Mouse (Mus musculus) heart, embryonic 13.5 days (tissue): ENCODE measurements around the gene Krtap19-3. TPM values are rescaled to one million over a fixed set of nuclear protein-coding genes. Genes with fewer than 3 reads are reported as not detected.

Source experiments
- polyA plus RNA-seq: library from polyadenylated mRNA; unstranded; fragments of >200 nt; fragmentation: Nextera tagmentation; extraction: Ambion mirVana; gene quantifications from 2 replicates; pipeline ENCODE4 v1.2.1, GENCODE M21; 2015

Krtap19-3 gene
- polyA plus RNA-seq, 1 experiment from 2014 or later: not detected

Other genes with a start within 250 kb of the Krtap19-3 start
- not detected in 2 replicates for gene Krtap26-1, start 230.2 kb downstream of the Krtap19-3 start, polyA plus RNA-seq
- not detected in 2 replicates for gene Krtap27-1, start 206.4 kb downstream of the Krtap19-3 start, polyA plus RNA-seq
- not detected in 2 replicates for gene 2310061N02Rik, start 170.1 kb downstream of the Krtap19-3 start, polyA plus RNA-seq
- not detected in 2 replicates for gene Krtap13-1, start 149.2 kb downstream of the Krtap19-3 start, polyA plus RNA-seq
- gene Krtap13, start 126.4 kb downstream of the Krtap19-3 start, polyA plus RNA-seq: not detected in 2 replicates
- gene 2310034C09Rik, start 119.2 kb downstream of the Krtap19-3 start, polyA plus RNA-seq: not detected in 2 replicates
- not detected in 2 replicates for gene 2310057N15Rik, start 103.8 kb downstream of the Krtap19-3 start, polyA plus RNA-seq
- gene Gm5965, start 100.1 kb downstream of the Krtap19-3 start, polyA plus RNA-seq: not detected in 2 replicates
- not detected in 2 replicates for gene Gm20741, start 65.8 kb downstream of the Krtap19-3 start, polyA plus RNA-seq
- not detected in 2 replicates for gene Krtap15, start 57.8 kb downstream of the Krtap19-3 start, polyA plus RNA-seq
- not detected in 2 replicates for gene Krtap14, start 51.9 kb downstream of the Krtap19-3 start, polyA plus RNA-seq
- not detected in 2 replicates for gene Krtap19-1, start 8.6 kb downstream of the Krtap19-3 start, polyA plus RNA-seq
- gene Krtap19-2, start 3.8 kb downstream of the Krtap19-3 start, polyA plus RNA-seq: not detected in 2 replicates
- gene Krtap19-4, start 7.1 kb upstream of the Krtap19-3 start, polyA plus RNA-seq: not detected in 2 replicates
- gene Krtap19-5, start 18.4 kb upstream of the Krtap19-3 start, polyA plus RNA-seq: not detected in 2 replicates
- gene Krtap19-9b, start 54.2 kb upstream of the Krtap19-3 start, polyA plus RNA-seq: not detected in 2 replicates
- gene Krtap16-3, start 84.8 kb upstream of the Krtap19-3 start, polyA plus RNA-seq: not detected in 2 replicates
- gene Krtap22-2, start 132.7 kb upstream of the Krtap19-3 start, polyA plus RNA-seq: not detected in 2 replicates
- not detected in 2 replicates for gene Gm10229, start 137.2 kb upstream of the Krtap19-3 start, polyA plus RNA-seq
- not detected in 2 replicates for gene Krtap6-1, start 153.7 kb upstream of the Krtap19-3 start, polyA plus RNA-seq
- not detected in 2 replicates for gene Gm10228, start 163.4 kb upstream of the Krtap19-3 start, polyA plus RNA-seq
- not detected in 2 replicates for gene Krtap6-5, start 169.8 kb upstream of the Krtap19-3 start, polyA plus RNA-seq
- gene 1110025L11Rik, start 186.0 kb upstream of the Krtap19-3 start, polyA plus RNA-seq: not detected in 2 replicates
- not detected in 2 replicates for gene Krtap6-3, start 206.0 kb upstream of the Krtap19-3 start, polyA plus RNA-seq